Mouse (Mus musculus): ENCODE results near the gene Nr2f1. TPM values are rescaled to one million over a fixed set of nuclear protein-coding genes. Genes with fewer than 3 reads are reported as not detected.

The Nr2f1 gene
- polyA plus RNA-seq, 1 experiment: 5.6 TPM

- Histone ChIP-seq H3K36me3 (ENCODE audit: control insufficient read depth, insufficient read depth, low read length) (no peaks in the 10 kb centered on the region), H3K27ac (ENCODE audit: insufficient read depth, low read depth, low read length) (no peak overlapping the region), H3K4me1 (ENCODE audit: control insufficient read depth, insufficient read depth, low read length) (no peaks in the 10 kb centered on the region), H3K27me3 (replicated peaks; ENCODE audit: control insufficient read depth, insufficient read depth, low read length) (no peaks in the 10 kb centered on the region), H3K4me3 (ENCODE audit: insufficient read depth, low read depth, low read length) (no peak overlapping the region)
- TF ChIP-seq POLR2A (IDR thresholded peaks at IDR 0.05; ENCODE audit: low read depth, low read length) (no peak), CTCF (conservative IDR thresholded peaks at IDR 0.05; ENCODE audit: insufficient read depth, insufficient read length, low read depth, low read length) (no peak)
- WGBS: 87% methylated on average over 5 of the region's 5 CpGs
- no peak for DNase-seq
These were observed 42.1 kb downstream of the Nr2f1 start for GRCm38 (mm10) chr13:78157465-78157864.

Other genes with a start within 250 kb of the Nr2f1 start
- 0.16 and 0.28 TPM in 2 replicates for gene Pou5f2, start 174.9 kb downstream of the Nr2f1 start, polyA plus RNA-seq (2012; rRNA removed)

Measured in kidney, adult 2 months (tissue).